ENCODE assay signal across 24 mouse cellular contexts in genomic region chr1:37530061-37530460, GRCm38 (mm10). TPM values are rescaled to one million over a fixed set of nuclear protein-coding genes. Genes with fewer than 3 reads are reported as not detected.
DNase-seq lines count a peak whose midpoint lies in the region; ATAC-seq and TF ChIP-seq lines count a peak whose summit lies in the region.
"Had no signal": no experiment of that assay in that cellular context is flagged by ENCODE, and none has a peak within 500 bp of the region (broad histone marks: within the 10 kb centered on the region; RNA-seq: fewer than 3 reads in every experiment).

No protein-coding gene starts in this region.

- 47% methylated on average over 8 of the region's 8 CpGs for WGBS in heart, adult 2 months
- 89% methylated on average over 8 of the region's 8 CpGs for WGBS in heart, embryonic 11.5 days (ENCODE audit: insufficient replicate concordance)
- 42% methylated on average over 8 of the region's 8 CpGs for WGBS in lung, postnatal 0 days
- 59% methylated on average over 8 of the region's 8 CpGs for WGBS in stomach, embryonic 16.5 days
- WGBS in stomach, postnatal 0 days = 43% methylated on average over 8 of the region's 8 CpGs

- H3K36me3 ChIP-seq in heart, adult 2 months (ENCODE audit: control insufficient read depth, insufficient read depth, low read length) = peaks cover 13% of the 10 kb centered on the region
- H3K36me3 ChIP-seq in heart, embryonic 11.5 days (ENCODE audit: control insufficient read depth, insufficient read depth, low read length) = no peaks in the 10 kb centered on the region
- H3K36me3 ChIP-seq in lung, postnatal 0 days (ENCODE audit: insufficient read depth, low read length) = no peaks in the 10 kb centered on the region
- H3K36me3 ChIP-seq in stomach, embryonic 16.5 days (ENCODE audit: control insufficient read depth, insufficient read depth, low read length) = no peaks in the 10 kb centered on the region
- 0 out of 2 replicates have a peak, but pooled peaks cover 2% of the 10 kb centered on the region for H3K36me3 ChIP-seq in stomach, postnatal 0 days (ENCODE audit: control insufficient read depth, insufficient read depth, low read length)
- H3K36me3 ChIP-seq: heart, embryonic 15.5 days; limb, embryonic 10.5 days; liver, embryonic 15.5 days; neural tube, embryonic 13.5 days had no signal

- peaks cover 6% of the 10 kb centered on the region for H3K79me2 ChIP-seq in heart, adult 2 months (replicated peaks; ENCODE audit: control insufficient read depth, insufficient read depth, low read length)

- ATAC-seq in heart, embryonic 11.5 days (replicated peaks; ENCODE audit: insufficient number of reproducible peaks, low FRiP score, low TSS enrichment) = no peak
- ATAC-seq in lung, postnatal 0 days = peak; percentile 38; the same call in 1 of the 2 replicates
- ATAC-seq in stomach, embryonic 16.5 days (ENCODE audit: insufficient read depth, low FRiP score) = no peak
- ATAC-seq in stomach, postnatal 0 days (ENCODE audit: low FRiP score, low TSS enrichment) = no peak
- ATAC-seq: forebrain, embryonic 13.5 days; inflammation-experienced regulatory T-cells, adult 6 months had no signal

- no peak for TF ChIP-seq EP300 in heart, adult 2 months (IDR thresholded peaks at IDR 0.05; ENCODE audit: insufficient read depth, low read depth, low read length)
- no peak for TF ChIP-seq EP300 in lung, postnatal 0 days (IDR thresholded peaks at IDR 0.05)
- no peak for TF ChIP-seq EP300 in stomach, postnatal 0 days (optimal IDR thresholded peaks at IDR 0.05)

- DNase-seq in heart, adult 2 months = no peak
- DNase-seq in lung, postnatal 0 days (ENCODE audit: low spot score) = peak; percentile 39
- no peak for DNase-seq in lung, adult 18-20 months
- no peak for DNase-seq in stomach, postnatal 0 days (ENCODE audit: low spot score)
- DNase-seq in naive thymus-derived CD4-positive, alpha-beta T cell, adult 2 months (ENCODE audit: low read depth) = peak; percentile 56
- DNase-seq in right cerebral cortex, postnatal 10 days (ENCODE audit: low spot score in 2 of 2) = no peak
- DNase-seq: adrenal gland, postnatal 14 days; B cell, adult 2 months; cerebellum, adult 9-10 months; gastrocnemius, postnatal 25 days; kidney, adult 8-10 months; kidney, postnatal 10 days; liver; retina, postnatal 1 day; thymus, adult 18-20 months had no signal

- no peak for TF ChIP-seq CTCF in heart, adult 2 months (IDR thresholded peaks at IDR 0.05)
- TF ChIP-seq CTCF in lung, postnatal 0 days (IDR thresholded peaks at IDR 0.05) = no peak
- TF ChIP-seq CTCF in stomach, postnatal 0 days (IDR thresholded peaks at IDR 0.05; ENCODE audit: low read depth) = no peak

- H3K4me1 ChIP-seq in heart, adult 2 months (ENCODE audit: control insufficient read depth, insufficient read depth, low read length) = peaks cover 20% of the 10 kb centered on the region
- H3K4me1 ChIP-seq in heart, embryonic 11.5 days (ENCODE audit: control insufficient read depth, insufficient read depth, low read length) = no peaks in the 10 kb centered on the region
- H3K4me1 ChIP-seq in lung, postnatal 0 days (ENCODE audit: insufficient read depth, low read depth, low read length) = no peaks in the 10 kb centered on the region
- H3K4me1 ChIP-seq in stomach, embryonic 16.5 days (ENCODE audit: control insufficient read depth, insufficient read depth, low read length) = 0 out of 2 replicates have a peak, but pooled peaks cover 2% of the 10 kb centered on the region
- H3K4me1 ChIP-seq in stomach, postnatal 0 days (replicated peaks; ENCODE audit: control insufficient read depth, insufficient read depth) = no peaks in the 10 kb centered on the region

- H3K9me3 ChIP-seq in heart, embryonic 11.5 days (replicated peaks; ENCODE audit: control insufficient read depth, low read length) = no peaks in the 10 kb centered on the region
- no peaks in the 10 kb centered on the region for H3K9me3 ChIP-seq in lung, postnatal 0 days (ENCODE audit: low read length)
- no peaks in the 10 kb centered on the region for H3K9me3 ChIP-seq in stomach, embryonic 16.5 days (replicated peaks; ENCODE audit: control insufficient read depth, low read length)
- H3K9me3 ChIP-seq in stomach, postnatal 0 days (ENCODE audit: control insufficient read depth, low read length) = no peaks in the 10 kb centered on the region
- H3K9me3 ChIP-seq: forebrain, embryonic 13.5 days; heart, embryonic 15.5 days; limb, embryonic 10.5 days; liver, embryonic 15.5 days; neural tube, embryonic 13.5 days had no signal

- H3K9ac ChIP-seq in heart, adult 2 months (ENCODE audit: low read depth, low read length) = no peak overlapping the region
- H3K9ac ChIP-seq in heart, embryonic 11.5 days (ENCODE audit: low read depth, low read length) = no peak overlapping the region
- no peak overlapping the region for H3K9ac ChIP-seq in lung, postnatal 0 days (replicated peaks; ENCODE audit: low read depth)
- H3K9ac ChIP-seq in stomach, embryonic 16.5 days (ENCODE audit: low read length) = peak overlapping the region; percentile 35; the same call in 1 of the 2 replicates
- H3K9ac ChIP-seq in stomach, postnatal 0 days (ENCODE audit: low read length) = no peak overlapping the region
- H3K9ac ChIP-seq: forebrain, embryonic 13.5 days; heart, embryonic 15.5 days; liver, embryonic 15.5 days; neural tube, embryonic 13.5 days had no signal

- H3K4me2 ChIP-seq in heart, embryonic 11.5 days = no peak overlapping the region
- no peak overlapping the region for H3K4me2 ChIP-seq in lung, postnatal 0 days (replicated peaks; ENCODE audit: low read depth, low read length)
- no peak overlapping the region for H3K4me2 ChIP-seq in stomach, embryonic 16.5 days (ENCODE audit: low read depth, low read length)
- no peak overlapping the region for H3K4me2 ChIP-seq in stomach, postnatal 0 days (replicated peaks; ENCODE audit: low read depth)
- H3K4me2 ChIP-seq: forebrain, embryonic 13.5 days; heart, embryonic 15.5 days; liver, embryonic 15.5 days; neural tube, embryonic 13.5 days had no signal

- peak overlapping the region; percentile 45 for H3K27ac ChIP-seq in heart, adult 2 months
- H3K27ac ChIP-seq in heart, embryonic 11.5 days (ENCODE audit: low read depth, low read length) = no peak overlapping the region
- H3K27ac ChIP-seq in lung, postnatal 0 days (ENCODE audit: low read length) = no peak overlapping the region
- H3K27ac ChIP-seq in stomach, embryonic 16.5 days (ENCODE audit: low read length) = peak overlapping the region; percentile 46; the same call in 1 of the 2 replicates
- no peak overlapping the region for H3K27ac ChIP-seq in stomach, postnatal 0 days (replicated peaks)
- H3K27ac ChIP-seq: forebrain, embryonic 13.5 days; heart, embryonic 15.5 days; limb, embryonic 10.5 days; liver, embryonic 15.5 days; macrophage; neural tube, embryonic 13.5 days had no signal

- TF ChIP-seq POLR2A in heart, adult 2 months (IDR thresholded peaks at IDR 0.05; ENCODE audit: insufficient read depth, low read depth, low read length) = no peak

- intact Hi-C loops in heart, adult 2 months (cut with DNase I) = loop anchor here (10.0 kb wide), 1 partner anchor 55 kb away; no protein-coding TSS in a partner anchor

- no peaks in the 10 kb centered on the region for H3K27me3 ChIP-seq in heart, adult 2 months (ENCODE audit: control insufficient read depth, insufficient read depth, low read length)
- no peaks in the 10 kb centered on the region for H3K27me3 ChIP-seq in heart, embryonic 11.5 days (ENCODE audit: control insufficient read depth, insufficient read depth, low read length)
- H3K27me3 ChIP-seq in lung, postnatal 0 days (replicated peaks; ENCODE audit: insufficient read depth, low read length) = no peaks in the 10 kb centered on the region
- H3K27me3 ChIP-seq in stomach, embryonic 16.5 days (ENCODE audit: control insufficient read depth, insufficient read depth, low read length) = no peaks in the 10 kb centered on the region
- H3K27me3 ChIP-seq in stomach, postnatal 0 days (ENCODE audit: control insufficient read depth, insufficient read depth, low read length) = no peaks in the 10 kb centered on the region
- H3K27me3 ChIP-seq: forebrain, embryonic 13.5 days; heart, embryonic 15.5 days; liver, embryonic 15.5 days; neural tube, embryonic 13.5 days had no signal

- no peak overlapping the region for H3K4me3 ChIP-seq in heart, adult 2 months
- no peak overlapping the region for H3K4me3 ChIP-seq in heart, embryonic 11.5 days (ENCODE audit: low read depth, low read length)
- no peak overlapping the region for H3K4me3 ChIP-seq in lung, postnatal 0 days (ENCODE audit: low read depth, low read length)
- no peak overlapping the region for H3K4me3 ChIP-seq in stomach, embryonic 16.5 days (replicated peaks; ENCODE audit: low read length)
- H3K4me3 ChIP-seq in stomach, postnatal 0 days (ENCODE audit: low read depth, low read length) = no peak overlapping the region
- H3K4me3 ChIP-seq: forebrain, embryonic 13.5 days; heart, embryonic 15.5 days; limb, embryonic 10.5 days; liver, embryonic 15.5 days; neural tube, embryonic 13.5 days had no signal

RNA-seq across cellular contexts. Expression of gene Mgat4a, which starts 10.8 kb away (rescaled TPM):
- total RNA-seq in heart, adult 2 months (2021) = 10 to 100 TPM in 1 of 2 experiments, 1 to 10 TPM in 1; 8.7 to 11.8 TPM
- polyA plus RNA-seq in heart, adult 2 months (2012; rRNA removed) = 4.5 and 7.6 TPM in 2 replicates
- 3.0 and 3.3 TPM in 2 replicates for polyA plus RNA-seq in heart, embryonic 11.5 days (2014; fragmentation: Nextera tagmentation; extraction: Ambion mirVana)
- polyA plus RNA-seq in lung, postnatal 0 days (2015; fragmentation: Nextera tagmentation; extraction: Ambion mirVana) = 5.4 and 6.0 TPM in 2 replicates
- 20.3 and 27.1 TPM in 2 replicates for polyA plus RNA-seq in stomach, embryonic 16.5 days (2015; fragmentation: Nextera tagmentation; extraction: Ambion mirVana)
- 13.7 and 13.8 TPM in 2 replicates for polyA plus RNA-seq in stomach, postnatal 0 days (2015; fragmentation: Nextera tagmentation; extraction: Ambion mirVana)

Comparison
In these comparisons a context has a peak if more than half of its experiments do, and no peak if none do; other contexts are left out.
1. DNase-seq: peak in lung, postnatal 0 days (single experiment) and naive thymus-derived CD4-positive, alpha-beta T cell, adult 2 months (single experiment); none in heart, adult 2 months (0 of 2), lung, adult 18-20 months (0 of 2), stomach, postnatal 0 days (single experiment) and right cerebral cortex, postnatal 10 days (0 of 2).
2. H3K27ac ChIP-seq: peak in heart, adult 2 months (single experiment) and stomach, embryonic 16.5 days (single experiment); none in heart, embryonic 11.5 days (single experiment), lung, postnatal 0 days (single experiment) and stomach, postnatal 0 days (single experiment).